ENCODE assay signal across 8 mouse cellular contexts in genomic region chr13:28953581-28953991, GRCm38 (mm10). TPM values are rescaled to one million over a fixed set of nuclear protein-coding genes. Genes with fewer than 3 reads are reported as not detected.
DNase-seq lines count a peak whose midpoint lies in the region; ATAC-seq lines count a peak whose summit lies in the region.

Gene Sox4 (minus strand): TSS chr13:28953713.

- no peaks in the 10 kb centered on the region for H3K27me3 ChIP-seq in hindbrain, embryonic 15.5 days

- under 1% methylated on average over 19 of the region's 19 CpGs for WGBS in hindbrain, embryonic 15.5 days

- H3K36me3 ChIP-seq in hindbrain, embryonic 15.5 days: no peaks in the 10 kb centered on the region

- H3K4me2 ChIP-seq in hindbrain, embryonic 15.5 days: peak within 1 kb of the TSS; percentile 55

- peak; percentile 94 for ATAC-seq in hindbrain, embryonic 15.5 days (ENCODE audit: low FRiP score, low read depth)

- H3K9me3 ChIP-seq in hindbrain, embryonic 15.5 days: no peaks in the 10 kb centered on the region

- H3K27ac ChIP-seq in hindbrain, embryonic 15.5 days (replicated peaks): peak within 1 kb of the TSS; percentile 99

- peak within 1 kb of the TSS; percentile 97 for H3K4me3 ChIP-seq in hindbrain, embryonic 15.5 days

- peak; percentile 86 for DNase-seq in T-cell, adult 2 months (ENCODE audit: low spot score)
- DNase-seq in cerebellum, postnatal 25 days: peak; percentile 89 to 93
- DNase-seq in gastrocnemius, adult 18-20 months (ENCODE audit: low spot score): peak; percentile 92
- peak; percentile 93 to 95 for DNase-seq in layer of hippocampus, postnatal 36 days
- peak; percentile 97 for DNase-seq in lung, postnatal 25 days (ENCODE audit: low spot score)
- DNase-seq in retina, postnatal 1 day: peak; percentile 100
- peak; percentile 94 for DNase-seq in thymus, postnatal 4 days

- peak within 1 kb of the TSS; percentile 100 for H3K9ac ChIP-seq in hindbrain, embryonic 15.5 days

- H3K4me1 ChIP-seq in hindbrain, embryonic 15.5 days (replicated peaks): peaks cover 17% of the 10 kb centered on the region; the same call in 1 of the 2 replicates

RNA-seq across cellular contexts. Expression of gene Sox4, which starts in this region (rescaled TPM):
- total RNA-seq in gastrocnemius, adult 18-20 months (2021): 10 to 100 TPM in 1 of 2 experiments, 1 to 10 TPM in 1; 1.7 to 11.8 TPM
- polyA plus RNA-seq in hindbrain, embryonic 15.5 days (2015; fragmentation: Nextera tagmentation; extraction: Ambion mirVana): 147 and 161 TPM in 2 replicates
- total RNA-seq in layer of hippocampus, postnatal 36 days (2021): 10 to 100 TPM; 23.7 to 25.0 TPM

Comparison
In these comparisons a context has a peak if more than half of its experiments do, and no peak if none do; other contexts are left out.
1. Peak in every context shown above with its lines: DNase-seq, ATAC-seq, H3K4me3 ChIP-seq and H3K27ac ChIP-seq.